8 mouse cellular contexts compared by ENCODE assay signal in genomic region chr15:8442156-8442555, GRCm38 (mm10). TPM values are rescaled to one million over a fixed set of nuclear protein-coding genes. Genes with fewer than 3 reads are reported as not detected.
DNase-seq lines count a peak whose midpoint lies in the region; ATAC-seq lines count a peak whose summit lies in the region.

No protein-coding gene starts in this region.

- WGBS in limb, embryonic 12.5 days = 0% methylated on average over 11 of the region's 11 CpGs
- WGBS in neural tube, embryonic 14.5 days = 0% methylated on average over 11 of the region's 11 CpGs

- H3K9me3 ChIP-seq in megakaryocyte, embryonic 14.5 days = no peaks in the 10 kb centered on the region
- no peaks in the 10 kb centered on the region for H3K9me3 ChIP-seq in limb, embryonic 12.5 days
- H3K9me3 ChIP-seq in neural tube, embryonic 14.5 days (ENCODE audit: control insufficient read depth, low read length) = no peaks in the 10 kb centered on the region

- no peaks in the 10 kb centered on the region for H3K36me3 ChIP-seq in megakaryocyte, embryonic 14.5 days (replicated peaks; ENCODE audit: low read length)
- H3K36me3 ChIP-seq in limb, embryonic 12.5 days = no peaks in the 10 kb centered on the region
- H3K36me3 ChIP-seq in neural tube, embryonic 14.5 days (ENCODE audit: control insufficient read depth, insufficient read depth, low read length) = no peaks in the 10 kb centered on the region

- H3K9ac ChIP-seq in limb, embryonic 12.5 days (replicated peaks) = peak overlapping the region; percentile 99
- H3K9ac ChIP-seq in neural tube, embryonic 14.5 days (replicated peaks; ENCODE audit: low read depth, low read length) = peak overlapping the region; percentile 97; the same call in 1 of the 2 replicates

- 0 out of 2 replicates have a peak overlapping the region, but pooled peaks have one; percentile 25 for H3K27ac ChIP-seq in limb, embryonic 12.5 days
- no peak overlapping the region for H3K27ac ChIP-seq in neural tube, embryonic 14.5 days (ENCODE audit: low read depth, low read length)

- no peak for ATAC-seq in megakaryocyte, adult 5-6 weeks (ENCODE audit: poor library complexity, severe bottlenecking)
- no peak for ATAC-seq in limb, embryonic 12.5 days (ENCODE audit: insufficient number of reproducible peaks, insufficient read depth, low FRiP score, low TSS enrichment, low read depth)
- ATAC-seq in neural tube, embryonic 14.5 days (ENCODE audit: low read depth) = no peak

- intact Hi-C loops in heart, postnatal 10 days (cut with DNase I) = no loop called here

- peak overlapping the region; percentile 94 for H3K4me3 ChIP-seq in megakaryocyte, embryonic 14.5 days (replicated peaks)
- peak overlapping the region; percentile 95 for H3K4me3 ChIP-seq in limb, embryonic 12.5 days (replicated peaks)
- H3K4me3 ChIP-seq in neural tube, embryonic 14.5 days (ENCODE audit: low read depth, low read length) = peak overlapping the region; percentile 84

- H3K4me1 ChIP-seq in megakaryocyte, embryonic 14.5 days = peaks cover 22% of the 10 kb centered on the region; the same call in 1 of the 2 replicates
- H3K4me1 ChIP-seq in limb, embryonic 12.5 days (replicated peaks) = peaks cover 8% of the 10 kb centered on the region
- peaks cover 25% of the 10 kb centered on the region for H3K4me1 ChIP-seq in neural tube, embryonic 14.5 days (ENCODE audit: control insufficient read depth, insufficient read depth, low read length)

- peak overlapping the region; percentile 93 for H3K4me2 ChIP-seq in limb, embryonic 12.5 days
- H3K4me2 ChIP-seq in neural tube, embryonic 14.5 days (ENCODE audit: low read depth, low read length) = peak overlapping the region; percentile 84

- peak; percentile 75 for DNase-seq in embryo, embryonic 10 days (ENCODE audit: low spot score)
- peak; percentile 14 to 23 for DNase-seq in heart, postnatal 10 days
- no peak for DNase-seq in B cell, adult 2 months
- no peak for DNase-seq in gastrocnemius, adult 18-20 months (ENCODE audit: low spot score)

- no peaks in the 10 kb centered on the region for H3K27me3 ChIP-seq in megakaryocyte, embryonic 14.5 days (replicated peaks)
- no peaks in the 10 kb centered on the region for H3K27me3 ChIP-seq in limb, embryonic 12.5 days
- no peaks in the 10 kb centered on the region for H3K27me3 ChIP-seq in neural tube, embryonic 14.5 days (ENCODE audit: control insufficient read depth, insufficient read depth, low read length)

RNA-seq across cellular contexts. Expression of gene Nipbl, which starts 2.1 kb away (rescaled TPM):
- polyA plus RNA-seq in megakaryocyte, embryonic 14.5 days (2012; ENCODE audit: insufficient read depth, low replicate concordance) = 0.17 and 1.7 TPM in 2 replicates
- 69.1 and 73.4 TPM in 2 replicates for total RNA-seq in megakaryocyte, adult 5-6 weeks (2015)
- 45.2 and 66.3 TPM in 2 replicates for total RNA-seq in megakaryocyte, adult 5-6 weeks (2017)
- 10 to 100 TPM; 34.4 to 37.6 TPM for total RNA-seq in heart, postnatal 10 days (2021)
- 21.9 and 22.9 TPM in 2 replicates for polyA plus RNA-seq in limb, embryonic 12.5 days (2016; fragmentation: Nextera tagmentation; extraction: Ambion mirVana)
- 19.8 and 23.4 TPM in 2 replicates for polyA plus RNA-seq in neural tube, embryonic 14.5 days (2014; fragmentation: Nextera tagmentation; extraction: Ambion mirVana)
- 10 to 100 TPM; 19.3 to 22.3 TPM for total RNA-seq in gastrocnemius, adult 18-20 months (2021)

Comparison
In these comparisons a context has a peak if more than half of its experiments do, and no peak if none do; other contexts are left out.
1. DNase-seq: peak in embryo, embryonic 10 days (single experiment) and heart, postnatal 10 days (2 of 2); none in B cell, adult 2 months (0 of 2) and gastrocnemius, adult 18-20 months (single experiment).
2. Peak in every context shown above with its lines, with median percentiles within 50 percentile points of each other: H3K4me3 ChIP-seq.